Comparison of ENCODE assay signal across 8 mouse cellular contexts in genomic region chr6:121532926-121533325, GRCm38 (mm10). TPM values are rescaled to one million over a fixed set of nuclear protein-coding genes. Genes with fewer than 3 reads are reported as not detected.
DNase-seq lines count a peak whose midpoint lies in the region; ATAC-seq and TF ChIP-seq lines count a peak whose summit lies in the region.
"Had no signal": no experiment of that assay in that cellular context is flagged by ENCODE, and none has a peak within 500 bp of the region (broad histone marks: within the 10 kb centered on the region; RNA-seq: fewer than 3 reads in every experiment).

No protein-coding gene starts in this region.

- H3K4me1 ChIP-seq in forebrain, embryonic 12.5 days = 0 out of 2 replicates have a peak, but pooled peaks cover 5% of the 10 kb centered on the region
- no peaks in the 10 kb centered on the region for H3K4me1 ChIP-seq in hindbrain, embryonic 15.5 days (replicated peaks)
- H3K4me1 ChIP-seq in midbrain, embryonic 10.5 days = no peaks in the 10 kb centered on the region
- H3K4me1 ChIP-seq: limb, embryonic 15.5 days had no signal

- H3K27ac ChIP-seq in forebrain, embryonic 12.5 days = no peak overlapping the region
- H3K27ac ChIP-seq in hindbrain, embryonic 15.5 days (replicated peaks) = no peak overlapping the region
- no peak overlapping the region for H3K27ac ChIP-seq in midbrain, embryonic 10.5 days (replicated peaks)
- H3K27ac ChIP-seq: limb, embryonic 15.5 days had no signal

- DNase-seq in NIH3T3 (ENCODE audit: low read depth) = peak; percentile 75
- peak; percentile 81 for DNase-seq in brain, embryonic 14.5 days (ENCODE audit: low read depth)
- DNase-seq in left cerebral cortex, adult 11 months (ENCODE audit: low spot score) = peak; percentile 63
- peak; percentile 74 for DNase-seq in midbrain, embryonic 10.5 days (ENCODE audit: low spot score)
- peak; percentile 59 for DNase-seq in right cerebral cortex, postnatal 36 days (ENCODE audit: low spot score in 2 of 2)

- peak; percentile 95 for TF ChIP-seq CTCF in brain, embryonic 14.5 days (IDR thresholded peaks at IDR 0.05; ENCODE audit: borderline replicate concordance, extremely low read depth, insufficient read depth, insufficient read length)

- H3K4me3 ChIP-seq in forebrain, embryonic 12.5 days (replicated peaks) = no peak overlapping the region
- no peak overlapping the region for H3K4me3 ChIP-seq in hindbrain, embryonic 15.5 days
- H3K4me3 ChIP-seq in midbrain, embryonic 10.5 days = no peak overlapping the region
- H3K4me3 ChIP-seq: limb, embryonic 15.5 days had no signal

- H3K9me3 ChIP-seq in forebrain, embryonic 12.5 days = no peaks in the 10 kb centered on the region
- no peaks in the 10 kb centered on the region for H3K9me3 ChIP-seq in hindbrain, embryonic 15.5 days
- no peaks in the 10 kb centered on the region for H3K9me3 ChIP-seq in midbrain, embryonic 10.5 days (replicated peaks)
- H3K9me3 ChIP-seq: limb, embryonic 15.5 days had no signal

- peak; percentile 74 for ATAC-seq in forebrain, embryonic 12.5 days (ENCODE audit: low FRiP score)
- ATAC-seq in hindbrain, embryonic 15.5 days (ENCODE audit: low FRiP score, low read depth) = peak; percentile 81

- TF ChIP-seq POLR2A in brain, embryonic 14.5 days (IDR thresholded peaks at IDR 0.05; ENCODE audit: borderline replicate concordance, extremely low read depth, insufficient read depth, insufficient read length, poor library complexity, severe bottlenecking) = no peak

- no peaks in the 10 kb centered on the region for H3K27me3 ChIP-seq in forebrain, embryonic 12.5 days
- no peaks in the 10 kb centered on the region for H3K27me3 ChIP-seq in hindbrain, embryonic 15.5 days
- no peaks in the 10 kb centered on the region for H3K27me3 ChIP-seq in midbrain, embryonic 10.5 days (ENCODE audit: low read depth, poor library complexity, severe bottlenecking)

- no peaks in the 10 kb centered on the region for H3K36me3 ChIP-seq in forebrain, embryonic 12.5 days (replicated peaks)
- no peaks in the 10 kb centered on the region for H3K36me3 ChIP-seq in hindbrain, embryonic 15.5 days
- H3K36me3 ChIP-seq in midbrain, embryonic 10.5 days = no peaks in the 10 kb centered on the region
- H3K36me3 ChIP-seq: limb, embryonic 15.5 days had no signal

- no peak overlapping the region for H3K9ac ChIP-seq in forebrain, embryonic 12.5 days
- H3K9ac ChIP-seq in hindbrain, embryonic 15.5 days = no peak overlapping the region
- H3K9ac ChIP-seq: limb, embryonic 15.5 days had no signal

- WGBS in forebrain, embryonic 12.5 days = 7% methylated on average over 3 of the region's 3 CpGs
- whole genome bisulfite sequencing in hindbrain, embryonic 15.5 days = 4% methylated on average over 3 of the region's 3 CpGs
- 11% methylated on average over 3 of the region's 3 CpGs for WGBS in midbrain, embryonic 10.5 days

- no peak overlapping the region for H3K4me2 ChIP-seq in forebrain, embryonic 12.5 days
- H3K4me2 ChIP-seq in hindbrain, embryonic 15.5 days = no peak overlapping the region
- H3K4me2 ChIP-seq: limb, embryonic 15.5 days had no signal

RNA-seq across cellular contexts. Expression of gene Iqsec3, which starts 59.4 kb away (rescaled TPM):
- 16.7 and 31.5 TPM in 2 replicates for polyA plus RNA-seq in brain, embryonic 14.5 days (2012; rRNA removed)
- 2.4 TPM in 2 replicates for polyA plus RNA-seq in forebrain, embryonic 12.5 days (2016; fragmentation: Nextera tagmentation; extraction: Ambion mirVana)
- polyA plus RNA-seq in hindbrain, embryonic 15.5 days (2015; fragmentation: Nextera tagmentation; extraction: Ambion mirVana) = 13.5 and 15.4 TPM in 2 replicates
- polyA plus RNA-seq in midbrain, embryonic 10.5 days (2016; fragmentation: Nextera tagmentation; extraction: Ambion mirVana) = 0.23 and 0.67 TPM in 2 replicates
